Mouse (Mus musculus) lung, embryonic 15.5 days (tissue): ENCODE results near the gene Nid1. TPM values are rescaled to one million over a fixed set of nuclear protein-coding genes. Genes with fewer than 3 reads are reported as not detected.
"Not testable (repeated sequence)": the region's sequence is repeated elsewhere in the genome, so short reads cannot be mapped to it uniquely, and the experiment has no call there.

Experiments used
- ATAC-seq: fragments of 200-750 bp; cut with Nextera tagmentation; 2 replicates; pipeline ENCODE4 v1.8.0; 2017; ENCODE audit warnings: moderate number of reproducible peaks, borderline replicate concordance; ENCODE audit not compliant: low FRiP score, low TSS enrichment; ENCODE audit errors: extremely low read depth
- H3K27ac ChIP-seq: fragments of 300-500 bp; sonication (generic); 2 replicates; pipeline ENCODE4 v1.5.1; 2015; ENCODE audit warnings: moderate library complexity, mild to moderate bottlenecking, inconsistent platforms
- H3K27me3 ChIP-seq: fragments of 300-500 bp; sonication (generic); 2 replicates; pipeline ENCODE4 v1.6.1; 2015; ENCODE audit warnings: inconsistent platforms
- H3K36me3 ChIP-seq: fragments of 300-500 bp; sonication (generic); 2 replicates; pipeline ENCODE4 v1.6.1; 2015; ENCODE audit warnings: inconsistent platforms
- H3K4me1 ChIP-seq: fragments of 300-500 bp; sonication (generic); 2 replicates; pipeline ENCODE4 v1.6.1; 2015; ENCODE audit warnings: inconsistent platforms
- H3K4me2 ChIP-seq: fragments of 300-500 bp; sonication (generic); 2 replicates; pipeline ENCODE4 v1.6.1; 2015; ENCODE audit warnings: inconsistent platforms, mild to moderate bottlenecking, moderate library complexity
- H3K4me3 ChIP-seq: fragments of 300-500 bp; sonication (generic); 2 replicates; pipeline ENCODE4 v1.5.1; 2015; ENCODE audit warnings: mild to moderate bottlenecking, inconsistent platforms
- H3K9ac ChIP-seq: fragments of 300-500 bp; sonication (generic); 2 replicates; pipeline ENCODE4 v1.6.1; 2015; ENCODE audit warnings: inconsistent platforms
- H3K9me3 ChIP-seq: fragments of 300-500 bp; sonication (generic); 2 replicates; pipeline ENCODE4 v1.6.1; 2016; ENCODE audit warnings: inconsistent platforms
- WGBS: fragments of 180-500 bp; shearing (Covaris S2); methylation state at CpG from one replicate; pipeline ENCODE4 v1.1.7; 2015; 5-methylcytosine and 5-hydroxymethylcytosine counted together
- polyA plus RNA-seq: library from polyadenylated mRNA; unstranded; fragments of >200 nt; fragmentation: Nextera tagmentation; extraction: Ambion mirVana; gene quantifications from 2 replicates; pipeline ENCODE4 v1.2.1, GENCODE M21; 2015

Gene Nid1
- polyA plus RNA-seq, 1 experiment from 2014 or later: 135 TPM

DNA sequence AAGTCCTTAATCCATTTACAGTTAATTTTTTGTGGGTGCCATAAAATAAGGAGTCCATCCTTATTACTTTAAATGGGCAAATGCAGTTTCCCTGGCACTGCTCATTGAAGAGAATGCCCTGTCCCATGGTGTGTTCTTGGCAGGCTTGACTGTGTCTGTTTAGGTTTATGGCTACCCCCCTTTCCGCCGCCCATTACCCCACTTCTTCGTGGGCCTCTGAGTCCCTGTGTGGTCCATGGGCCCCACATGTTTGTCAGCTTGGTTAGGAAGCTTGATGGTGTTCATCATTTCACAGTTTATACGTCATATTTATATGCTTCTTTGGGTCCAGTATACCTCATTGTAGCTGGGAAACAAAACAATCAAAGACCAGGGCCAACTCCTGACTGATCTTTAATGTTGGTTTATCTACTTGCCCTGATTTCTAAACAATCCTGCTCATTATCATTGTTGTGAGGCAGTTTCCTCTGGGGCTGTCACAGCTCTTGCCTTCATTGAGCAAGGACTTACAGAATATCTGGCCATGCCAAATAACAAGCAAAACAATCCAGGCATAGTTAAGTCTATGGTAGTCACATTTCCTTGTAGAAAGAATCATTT is 20.9 kb downstream of the Nid1 start:
- peak; percentile 80; the same call in 1 of the 2 replicates for ATAC-seq
- H3K4me3 ChIP-seq: no peak overlapping the region
- no peak overlapping the region for H3K9ac ChIP-seq
- H3K4me1 ChIP-seq: peaks cover 29% of the 10 kb centered on the region
- H3K36me3 ChIP-seq: no peaks in the 10 kb centered on the region
- no peaks in the 10 kb centered on the region for H3K9me3 ChIP-seq
- no peak overlapping the region for H3K4me2 ChIP-seq
- H3K27me3 ChIP-seq: no peaks in the 10 kb centered on the region
- WGBS: 43% methylated on average over 4 of the region's 4 CpGs
- H3K27ac ChIP-seq: peak overlapping the region; percentile 75

DNA sequence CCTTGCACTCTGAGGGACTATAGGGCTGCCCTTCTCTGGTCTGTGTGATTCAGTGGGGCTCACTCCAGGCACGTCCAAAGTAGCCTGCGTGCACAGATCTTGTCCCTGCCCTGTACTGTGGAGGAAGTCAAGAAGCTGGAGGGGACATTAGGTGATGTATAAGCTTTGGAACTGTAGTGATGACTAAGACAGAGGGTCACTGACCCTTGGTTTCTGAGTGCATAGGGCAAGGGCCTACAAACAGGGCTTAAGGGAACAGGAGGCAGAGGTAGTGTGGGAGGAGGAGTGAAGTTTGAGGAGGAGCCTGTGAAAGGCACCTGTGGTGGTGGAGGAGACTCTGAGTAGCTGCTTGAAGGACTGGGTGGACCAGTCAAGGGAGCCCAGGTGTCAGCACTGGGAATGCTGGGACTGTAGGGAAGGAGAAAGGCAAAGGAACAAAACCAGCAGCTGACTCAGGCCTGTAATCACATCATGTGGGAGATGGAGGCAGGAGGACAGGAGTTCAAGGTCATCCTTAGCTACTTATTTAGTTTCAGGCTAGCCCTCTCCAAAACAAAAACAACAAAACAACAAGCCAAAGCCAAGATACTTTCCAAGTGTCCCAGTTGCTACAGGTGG is 23.3 kb downstream of the Nid1 start:
- ATAC-seq: no peak; the same call in 1 of the 2 replicates
- Histone ChIP-seq H3K4me3 (no peak overlapping the region), H3K9me3 (no peaks in the 10 kb centered on the region), H3K9ac (no peak overlapping the region), H3K36me3 (no peaks in the 10 kb centered on the region), H3K27ac (no peak overlapping the region), H3K4me1 (peaks cover 29% of the 10 kb centered on the region), H3K27me3 (no peaks in the 10 kb centered on the region), H3K4me2 (no peak overlapping the region)
- WGBS: 91% methylated on average over 2 of the region's 2 CpGs

DNA sequence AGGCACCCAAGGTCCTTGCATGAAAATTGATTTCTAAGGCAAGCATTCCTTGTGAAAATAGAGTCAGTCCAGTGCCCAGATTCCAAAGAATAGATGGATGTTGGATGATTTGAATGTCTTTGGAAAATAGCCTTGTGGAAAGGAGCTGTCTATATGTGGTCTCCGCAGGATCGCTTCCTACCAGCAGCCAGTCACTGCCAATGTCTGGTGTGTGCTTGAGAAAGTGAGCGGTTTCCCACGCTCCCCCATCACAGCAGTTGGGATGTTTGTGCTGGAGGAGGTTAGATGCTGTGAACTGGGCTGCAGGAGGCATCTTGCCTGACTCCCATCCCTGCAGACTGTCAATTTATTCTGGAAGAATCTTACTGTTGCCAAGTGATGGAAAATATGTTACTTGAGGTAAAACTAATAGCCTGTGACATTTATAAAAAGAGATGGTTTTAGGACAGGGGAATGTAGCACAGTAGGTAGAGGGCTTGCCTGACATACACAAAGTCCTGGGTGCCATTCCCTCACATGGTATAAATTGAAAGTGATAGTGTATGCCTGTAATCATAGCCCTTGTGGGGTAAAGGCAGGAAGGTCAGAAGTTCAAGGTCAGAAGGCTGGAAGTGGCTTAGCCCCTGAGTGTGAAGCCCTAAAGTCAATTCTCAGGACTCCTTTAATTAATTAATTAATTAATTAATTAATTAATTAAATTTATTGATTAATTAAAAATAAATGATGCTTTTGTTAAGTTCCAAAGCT is 24.3 kb downstream of the Nid1 start:
- peaks cover 29% of the 10 kb centered on the region for H3K4me1 ChIP-seq
- H3K36me3 ChIP-seq: no peaks in the 10 kb centered on the region; the same call in 1 of the 2 replicates
- H3K4me3 ChIP-seq: no peak overlapping the region
- no peak overlapping the region for H3K27ac ChIP-seq
- no peak overlapping the region for H3K9ac ChIP-seq
- 76% methylated on average over 4 of the region's 4 CpGs for WGBS
- H3K4me2 ChIP-seq: no peak overlapping the region
- no peaks in the 10 kb centered on the region for H3K27me3 ChIP-seq
- no peaks in the 10 kb centered on the region for H3K9me3 ChIP-seq
- ATAC-seq: no peak

DNA sequence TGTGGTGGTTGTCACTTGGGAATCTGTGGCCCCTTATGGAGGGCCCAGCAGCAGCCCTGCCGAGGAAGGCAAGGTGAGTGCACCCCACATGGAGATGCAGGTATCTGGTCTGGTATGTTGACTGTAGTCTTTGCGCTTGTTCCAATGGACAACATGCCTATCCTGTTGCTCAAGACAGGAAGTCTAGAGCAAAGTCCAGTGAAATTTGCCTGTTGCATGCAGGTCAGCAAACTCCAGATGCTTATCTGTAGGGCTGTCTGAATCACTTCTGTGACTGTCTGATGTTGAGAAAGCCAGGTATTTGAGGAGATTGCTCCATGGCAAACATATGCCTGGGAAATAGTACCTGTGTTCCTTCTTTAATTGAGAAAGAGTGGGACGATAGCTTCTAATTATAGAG is 26.6 kb downstream of the Nid1 start:
- peaks cover 12% of the 10 kb centered on the region for H3K36me3 ChIP-seq
- H3K9me3 ChIP-seq: no peaks in the 10 kb centered on the region
- H3K9ac ChIP-seq: no peak overlapping the region
- no peak overlapping the region for H3K27ac ChIP-seq
- no peak overlapping the region for H3K4me3 ChIP-seq
- peaks cover 14% of the 10 kb centered on the region; the same call in 1 of the 2 replicates for H3K4me1 ChIP-seq
- no peak overlapping the region for H3K4me2 ChIP-seq
- WGBS: 88% methylated on average over 3 of the region's 3 CpGs
- H3K27me3 ChIP-seq: no peaks in the 10 kb centered on the region
- ATAC-seq: no peak

DNA sequence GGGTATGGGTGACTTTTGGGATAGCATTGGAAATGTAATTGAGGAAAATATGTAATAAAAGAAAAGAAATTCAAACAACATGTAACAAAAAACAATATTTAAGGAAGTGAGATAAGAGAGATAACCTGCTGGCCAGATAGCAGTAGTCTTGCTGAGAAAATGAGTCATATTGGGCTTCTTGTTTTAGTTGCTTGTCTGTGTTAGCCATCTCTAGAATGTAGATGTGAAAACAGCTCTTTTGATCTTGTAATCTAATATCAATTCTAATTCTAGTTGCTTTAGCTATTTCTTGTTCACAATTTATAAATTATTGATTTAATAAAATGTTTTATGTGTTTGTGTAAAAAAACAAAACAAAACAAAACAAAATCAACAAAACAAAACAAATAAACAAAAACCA is 29.9 kb downstream of the Nid1 start:
- not testable (repeated sequence) for H3K27me3 ChIP-seq, H3K9me3 ChIP-seq, ATAC-seq, H3K4me2 ChIP-seq, H3K9ac ChIP-seq, H3K4me3 ChIP-seq, H3K27ac ChIP-seq
- Histone ChIP-seq H3K4me1 (peaks cover 12% of the 10 kb centered on the region), H3K36me3 (peaks cover 16% of the 10 kb centered on the region)

DNA sequence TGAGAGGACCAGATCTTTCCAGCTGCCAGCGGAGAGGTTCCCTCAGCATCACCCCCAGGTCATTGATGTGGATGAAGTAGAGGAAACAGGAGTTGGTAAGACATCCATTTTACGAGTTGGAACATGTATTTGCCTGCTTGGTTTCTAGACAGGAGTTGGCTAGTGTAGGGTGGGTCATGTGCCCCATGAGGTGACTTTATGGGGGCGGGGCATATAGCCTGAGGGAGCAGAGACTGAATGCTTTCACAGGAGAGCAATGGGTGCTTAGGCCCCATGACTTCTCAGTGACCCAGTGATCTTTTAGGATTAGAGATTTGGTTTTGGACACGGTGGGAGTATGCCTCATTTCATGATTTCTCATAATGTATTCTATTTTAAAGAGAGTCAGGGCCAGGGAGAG is 31.2 kb downstream of the Nid1 start:
- peaks cover 12% of the 10 kb centered on the region for H3K4me1 ChIP-seq
- WGBS: 88% methylated on average over 4 of the region's 4 CpGs

DNA sequence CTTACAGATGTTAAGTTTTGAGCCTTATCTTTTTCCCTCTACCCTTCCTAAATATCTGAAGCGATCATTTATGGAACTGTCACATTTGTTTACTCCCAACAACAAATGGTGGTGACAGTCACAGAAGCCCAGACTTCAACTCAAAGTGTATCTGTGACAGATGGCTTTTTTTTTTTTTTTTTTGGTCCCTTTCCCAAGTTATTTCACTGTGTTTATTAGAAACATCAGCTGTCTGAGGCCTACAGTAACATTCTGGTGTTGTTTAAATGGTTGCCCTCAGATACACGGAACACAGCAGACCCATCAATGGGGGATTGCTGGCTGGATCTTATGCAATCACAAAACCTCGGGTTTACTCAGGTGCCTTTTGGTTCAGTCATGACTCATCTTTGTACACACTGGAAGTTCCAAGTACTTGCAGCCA is 34.0 kb downstream of the Nid1 start:
- H3K4me3 ChIP-seq: no peak overlapping the region
- 30% methylated on average over 3 of the region's 3 CpGs for WGBS
- H3K36me3 ChIP-seq: peaks cover 29% of the 10 kb centered on the region
- no peak overlapping the region for H3K9ac ChIP-seq
- peak; percentile 72; the same call in 1 of the 2 replicates for ATAC-seq
- H3K9me3 ChIP-seq: no peaks in the 10 kb centered on the region
- no peaks in the 10 kb centered on the region for H3K27me3 ChIP-seq
- peaks cover 12% of the 10 kb centered on the region for H3K4me1 ChIP-seq
- H3K4me2 ChIP-seq: no peak overlapping the region
- no peak overlapping the region for H3K27ac ChIP-seq

More for the DNA sequence above, 31.2 kb downstream of the Nid1 start:
- Histone ChIP-seq H3K4me2 (no peak overlapping the region), H3K9me3 (no peaks in the 10 kb centered on the region), H3K4me3 (no peak overlapping the region), H3K27me3 (no peaks in the 10 kb centered on the region), H3K36me3 (peaks cover 25% of the 10 kb centered on the region), H3K27ac (no peak overlapping the region), H3K9ac (no peak overlapping the region)
- ATAC-seq: no peak

DNA sequence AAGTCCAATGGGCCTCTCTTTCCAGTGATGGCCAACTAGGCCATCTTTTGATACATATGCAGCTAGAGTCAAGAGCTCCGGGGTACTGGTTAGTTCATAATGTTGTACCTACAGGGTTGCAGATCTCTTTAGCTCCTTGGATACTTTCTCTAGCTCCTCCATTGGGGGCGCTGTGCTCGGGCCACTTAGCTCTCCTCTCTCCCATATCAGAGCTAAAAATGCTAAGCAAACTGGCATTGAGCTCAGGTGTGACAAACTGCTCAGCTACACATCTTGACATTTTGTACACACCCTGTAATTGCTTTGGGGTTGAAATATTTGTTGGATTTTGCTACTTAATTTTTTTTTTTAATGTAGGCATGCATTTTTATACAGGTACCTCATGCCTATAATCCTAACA is 37.1 kb downstream of the Nid1 start:
- not testable (repeated sequence) for ATAC-seq, H3K4me2 ChIP-seq, H3K9me3 ChIP-seq, H3K27ac ChIP-seq, H3K4me3 ChIP-seq, H3K27me3 ChIP-seq, H3K9ac ChIP-seq
- H3K4me1 ChIP-seq: peaks cover 16% of the 10 kb centered on the region
- WGBS: 62% methylated on average over 3 of the region's 3 CpGs
- H3K36me3 ChIP-seq: peaks cover 33% of the 10 kb centered on the region

DNA sequence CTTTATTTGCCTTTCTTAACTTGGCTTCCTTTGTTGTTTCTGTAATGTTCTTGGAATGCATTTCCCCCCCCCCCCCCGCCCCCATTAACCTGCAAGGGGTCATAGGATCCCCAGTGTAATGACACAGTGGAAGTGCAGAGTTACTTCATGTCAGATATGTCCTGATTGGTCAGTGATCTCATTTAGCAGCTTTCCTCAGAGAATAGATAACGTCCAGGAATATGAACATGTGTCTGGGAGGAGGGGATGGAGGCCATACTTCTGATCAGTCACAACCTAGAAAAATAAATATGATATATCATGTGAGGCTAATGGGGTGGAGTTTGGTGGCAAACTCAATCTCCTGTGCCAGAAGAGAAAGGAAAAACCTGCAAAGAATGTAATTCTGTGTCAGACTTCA is 37.6 kb downstream of the Nid1 start:
- no peak overlapping the region for H3K4me3 ChIP-seq
- H3K36me3 ChIP-seq: peaks cover 33% of the 10 kb centered on the region
- H3K9ac ChIP-seq: no peak overlapping the region
- no peak overlapping the region for H3K27ac ChIP-seq
- WGBS: 45% methylated on average over 2 of the region's 2 CpGs
- no peaks in the 10 kb centered on the region for H3K9me3 ChIP-seq
- ATAC-seq: no peak
- H3K4me2 ChIP-seq: no peak overlapping the region
- no peaks in the 10 kb centered on the region for H3K27me3 ChIP-seq
- peaks cover 16% of the 10 kb centered on the region for H3K4me1 ChIP-seq

DNA sequence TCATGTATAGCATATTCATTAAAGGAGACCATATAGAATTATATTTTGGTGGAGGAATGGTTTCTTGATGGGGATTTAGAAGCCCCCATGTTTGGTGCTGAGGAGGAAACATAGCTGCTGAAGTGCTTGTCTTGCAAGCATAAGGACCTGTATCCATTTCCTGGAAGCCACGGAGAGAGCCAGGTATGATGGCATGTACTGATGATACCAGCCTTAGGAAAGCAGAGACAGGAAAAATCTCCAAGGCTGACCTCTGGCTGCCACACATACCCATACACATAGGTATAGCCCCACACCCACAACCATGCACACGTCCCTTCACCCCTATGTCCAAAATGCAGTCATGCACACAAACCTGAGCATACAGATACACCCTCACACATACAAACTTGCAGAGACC is 39.2 kb downstream of the Nid1 start:
- Histone ChIP-seq H3K36me3 (peaks cover 33% of the 10 kb centered on the region), H3K27me3 (no peaks in the 10 kb centered on the region), H3K4me1 (peaks cover 14% of the 10 kb centered on the region; the same call in 1 of the 2 replicates), H3K4me2 (no peak overlapping the region), H3K27ac (no peak overlapping the region), H3K9me3 (no peaks in the 10 kb centered on the region), H3K4me3 (no peak overlapping the region), H3K9ac (no peak overlapping the region)
- ATAC-seq: no peak
- WGBS: 83% methylated on average over 2 of the region's 2 CpGs

DNA sequence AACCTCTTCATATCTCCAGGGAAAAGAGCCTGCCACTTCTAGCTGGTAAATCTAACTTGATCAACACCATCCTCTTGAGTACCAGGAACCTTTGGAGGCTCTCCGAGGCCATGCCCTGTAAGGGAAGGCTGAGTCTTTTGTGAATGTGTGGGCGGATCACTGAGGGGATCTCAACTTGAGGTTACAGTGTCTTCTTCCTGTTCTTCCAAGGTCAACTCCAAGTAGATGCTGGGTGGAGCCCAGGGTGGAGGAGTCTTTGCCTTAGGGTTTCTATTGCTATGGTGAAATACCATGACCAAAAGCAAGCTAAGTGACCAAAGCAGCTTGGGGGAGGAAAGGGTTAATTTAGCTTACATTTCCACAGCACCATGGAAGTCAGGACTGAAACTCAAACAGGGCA is 39.7 kb downstream of the Nid1 start:
- peaks cover 33% of the 10 kb centered on the region for H3K36me3 ChIP-seq
- H3K4me2 ChIP-seq: no peak overlapping the region
- no peak overlapping the region for H3K9ac ChIP-seq
- no peak for ATAC-seq
- H3K4me1 ChIP-seq: peaks cover 14% of the 10 kb centered on the region; the same call in 1 of the 2 replicates
- H3K27me3 ChIP-seq: no peaks in the 10 kb centered on the region
- H3K4me3 ChIP-seq: no peak overlapping the region
- no peak overlapping the region for H3K27ac ChIP-seq
- no peaks in the 10 kb centered on the region for H3K9me3 ChIP-seq
- WGBS: 78% methylated on average over 2 of the region's 2 CpGs

DNA sequence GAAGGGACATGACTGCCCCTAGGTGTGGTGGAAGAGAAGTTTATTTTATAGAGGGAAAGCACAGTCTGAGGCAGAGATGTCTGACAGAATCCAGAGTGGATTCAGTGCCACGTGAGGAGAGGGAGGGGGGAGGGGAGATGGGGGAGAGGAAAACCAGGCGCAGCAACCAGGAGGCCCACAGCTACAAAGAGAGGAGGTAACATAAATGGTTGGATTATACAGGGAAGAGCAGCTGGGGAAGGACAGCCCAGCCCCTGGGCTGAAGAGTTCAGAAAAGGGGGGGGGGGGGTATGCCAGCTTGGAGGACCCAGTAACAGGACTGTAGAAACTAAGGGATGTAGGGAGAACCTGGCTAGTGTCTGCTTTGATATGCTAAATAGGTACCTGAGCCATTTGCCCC is 42.6 kb downstream of the Nid1 start:
- ATAC-seq: no peak
- H3K4me1 ChIP-seq: peaks cover 14% of the 10 kb centered on the region; the same call in 1 of the 2 replicates
- no peak overlapping the region for H3K4me2 ChIP-seq
- H3K9me3 ChIP-seq: no peaks in the 10 kb centered on the region
- no peak overlapping the region for H3K27ac ChIP-seq
- whole genome bisulfite sequencing: 36% methylated on average over 2 of the region's 2 CpGs
- no peaks in the 10 kb centered on the region for H3K27me3 ChIP-seq
- no peak overlapping the region for H3K4me3 ChIP-seq
- H3K9ac ChIP-seq: no peak overlapping the region
- peaks cover 41% of the 10 kb centered on the region for H3K36me3 ChIP-seq
